28 mouse cellular contexts compared by ENCODE assay signal in the genomic region with DNA sequence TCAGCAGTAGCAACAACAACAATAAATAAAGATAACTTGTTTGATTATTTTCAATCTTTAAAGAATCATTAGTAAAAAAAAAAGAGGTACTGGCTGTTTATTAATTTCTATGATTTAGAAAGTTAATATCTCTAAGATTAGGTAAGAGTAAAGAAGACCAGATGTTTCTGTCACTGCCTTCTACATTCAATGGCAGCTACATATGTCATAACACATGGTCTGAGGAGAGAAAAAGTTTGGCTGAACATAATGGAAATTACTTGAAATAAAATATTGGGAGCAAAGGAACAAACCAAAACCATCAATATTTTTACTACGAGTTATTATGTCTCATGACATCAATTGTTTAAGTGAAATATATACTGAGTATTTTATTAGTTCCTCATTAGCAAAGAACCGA.
"Had no signal": no experiment of that assay in that cellular context is flagged by ENCODE, and none has a peak within 500 bp of the region (broad histone marks: within the 10 kb centered on the region; RNA-seq: fewer than 3 reads in every experiment).

No protein-coding gene starts in this region.

- H3K36me3 ChIP-seq: embryonic facial prominence, embryonic 10.5 days; embryonic facial prominence, embryonic 12.5 days; embryonic facial prominence, embryonic 13.5 days; embryonic facial prominence, embryonic 15.5 days; forebrain, embryonic 10.5 days; forebrain, embryonic 12.5 days; forebrain, embryonic 15.5 days had no signal

- H3K27ac ChIP-seq: embryonic facial prominence, embryonic 10.5 days; embryonic facial prominence, embryonic 12.5 days; embryonic facial prominence, embryonic 13.5 days; embryonic facial prominence, embryonic 15.5 days; forebrain, embryonic 10.5 days; forebrain, embryonic 12.5 days; forebrain, embryonic 13.5 days; forebrain, embryonic 15.5 days; gastrocnemius, adult 2 months had no signal

- ATAC-seq: forebrain, embryonic 13.5 days; forebrain, embryonic 14.5 days; forebrain, embryonic 15.5 days; forebrain, embryonic 16.5 days; forebrain, postnatal 0 days had no signal

- H3K4me3 ChIP-seq: embryonic facial prominence, embryonic 10.5 days; embryonic facial prominence, embryonic 12.5 days; embryonic facial prominence, embryonic 13.5 days; embryonic facial prominence, embryonic 15.5 days; erythroblast, embryonic 14.5 days; forebrain, embryonic 10.5 days; forebrain, embryonic 12.5 days; forebrain, embryonic 13.5 days; forebrain, embryonic 15.5 days; gastrocnemius, adult 2 months had no signal

- H3K9ac ChIP-seq: embryonic facial prominence, embryonic 12.5 days; embryonic facial prominence, embryonic 13.5 days; embryonic facial prominence, embryonic 15.5 days; forebrain, embryonic 12.5 days; forebrain, embryonic 13.5 days; forebrain, embryonic 15.5 days; forebrain, postnatal 0 days had no signal

- DNase-seq: cerebellum, adult 2 months; cerebellum, adult 8-10 months; cerebellum, adult 9-10 months; cerebellum, adult 9-11 months; cerebellum, postnatal 10 days; cerebellum, postnatal 14 days; cerebellum, postnatal 25 days; cerebellum, postnatal 36 days; embryo, embryonic 11 days; forebrain, postnatal 0 days; gastrocnemius, adult 2 months; gastrocnemius, postnatal 10 days; gastrocnemius, postnatal 14 days; gastrocnemius, postnatal 25 days; gastrocnemius, postnatal 36 days; heart, adult 11 months; heart, adult 18-20 months had no signal

- H3K4me2 ChIP-seq: embryonic facial prominence, embryonic 12.5 days; embryonic facial prominence, embryonic 13.5 days; embryonic facial prominence, embryonic 15.5 days; forebrain, embryonic 12.5 days; forebrain, embryonic 13.5 days; forebrain, embryonic 15.5 days had no signal

- H3K4me1 ChIP-seq: embryonic facial prominence, embryonic 10.5 days; embryonic facial prominence, embryonic 12.5 days; embryonic facial prominence, embryonic 13.5 days; embryonic facial prominence, embryonic 15.5 days; forebrain, embryonic 10.5 days; forebrain, embryonic 12.5 days; forebrain, embryonic 13.5 days had no signal

- H3K27me3 ChIP-seq: embryonic facial prominence, embryonic 12.5 days; embryonic facial prominence, embryonic 13.5 days; embryonic facial prominence, embryonic 15.5 days; forebrain, embryonic 12.5 days; forebrain, embryonic 13.5 days; forebrain, embryonic 15.5 days had no signal

- H3K9me3 ChIP-seq: embryonic facial prominence, embryonic 10.5 days; embryonic facial prominence, embryonic 12.5 days; embryonic facial prominence, embryonic 13.5 days; embryonic facial prominence, embryonic 15.5 days; forebrain, embryonic 10.5 days; forebrain, embryonic 12.5 days; forebrain, embryonic 13.5 days; forebrain, embryonic 15.5 days had no signal
